Mouse (Mus musculus) forebrain, postnatal 0 days (tissue): Measurements from ENCODE around the gene Fut9. TPM values are rescaled to one million over a fixed set of nuclear protein-coding genes. Genes with fewer than 3 reads are reported as not detected.

Experiments
- ATAC-seq: fragments of 200-750 bp; cut with Nextera tagmentation; 2 replicates; pipeline ENCODE4 v1.8.0; 2017; ENCODE audit warnings: mild to moderate bottlenecking, moderate library complexity
- DNase-seq: peaks from one replicate; pipeline ENCODE4 v3.0.0-alpha.2; 2015
- H3K27ac ChIP-seq: fragments of 300-500 bp; sonication (generic); 2 replicates; pipeline ENCODE4 v1.5.1; 2014; ENCODE audit warnings: low read depth, mild to moderate bottlenecking, antibody characterized with exemption, low read length, moderate library complexity, mixed read lengths
- H3K27me3 ChIP-seq: fragments of 300-500 bp; sonication (generic); 2 replicates; pipeline ENCODE4 v1.6.1; 2014; ENCODE audit warnings: mild to moderate bottlenecking, low read length, mixed read lengths; ENCODE audit not compliant: insufficient read depth
- H3K36me3 ChIP-seq: fragments of 300-500 bp; sonication (generic); 2 replicates; pipeline ENCODE4 v1.6.1; 2014; ENCODE audit warnings: mild to moderate bottlenecking, moderate library complexity; ENCODE audit not compliant: insufficient read depth
- H3K4me1 ChIP-seq: fragments of 300-500 bp; sonication (generic); 2 replicates; pipeline ENCODE4 v1.6.1; 2014; ENCODE audit warnings: antibody characterized with exemption; ENCODE audit not compliant: insufficient read depth
- H3K4me2 ChIP-seq: fragments of 300-500 bp; sonication (generic); 2 replicates; pipeline ENCODE4 v1.6.1; 2014; ENCODE audit warnings: low read depth, mild to moderate bottlenecking, moderate library complexity
- H3K4me3 ChIP-seq: fragments of 300-500 bp; sonication (generic); 2 replicates; pipeline ENCODE4 v1.5.1; 2014; ENCODE audit warnings: low read depth, low read length, mixed read lengths
- H3K9ac ChIP-seq: fragments of 300-500 bp; sonication (generic); 2 replicates; pipeline ENCODE4 v1.6.1; 2014; ENCODE audit warnings: mild to moderate bottlenecking
- H3K9me3 ChIP-seq: fragments of 300-500 bp; sonication (generic); 2 replicates; pipeline ENCODE4 v1.6.1; 2016; ENCODE audit warnings: low read length
- CTCF ChIP-seq: sonication (generic); IDR thresholded peaks from 2 replicates; pipeline ENCODE4 v1.5.1; 2016; ENCODE audit warnings: antibody characterized with exemption, control low read depth, low read depth
- WGBS: fragments of 180-500 bp; shearing (Covaris S2); extraction: QIAGEN DNeasy Blood & Tissue Kit; methylation state at CpG from one replicate; pipeline ENCODE4 v1.1.7; 2014; 5-methylcytosine and 5-hydroxymethylcytosine counted together
- polyA plus RNA-seq: library from polyadenylated mRNA; unstranded; fragments of >200 nt; fragmentation: Nextera tagmentation; extraction: Ambion mirVana; gene quantifications from 2 replicates; pipeline ENCODE4 v1.2.1, GENCODE M21; 2015
- total RNA-seq: library from RNA; depleted of rRNA; stranded (reverse); fragments of >200 nt; gene quantifications from 2 replicates; pipeline ENCODE4 v1.2.3, GENCODE M21; 2014

Fut9 gene
- total and polyA plus RNA-seq, 2 experiments from 2014 or later: 19.3 to 46.6 TPM

- no peak for TF ChIP-seq CTCF
- Histone ChIP-seq H3K36me3 (no peaks in the 10 kb centered on the region), H3K4me1 (no peaks in the 10 kb centered on the region), H3K4me3 (no peak overlapping the region), H3K27me3 (no peaks in the 10 kb centered on the region), H3K9ac (no peak overlapping the region), H3K27ac (no peak overlapping the region; the same call in 1 of the 2 replicates), H3K4me2 (no peak overlapping the region), H3K9me3 (no peaks in the 10 kb centered on the region)
- ATAC-seq (no peak), DNase-seq (no peak)
- WGBS: 7% methylated on average over 1 of the region's 1 CpGs
Observed at GRCm38 (mm10) chr4:25627039-25627438, 173.0 kb downstream of the Fut9 start.

- no peak overlapping the region for H3K9ac ChIP-seq
- H3K4me3 ChIP-seq: no peak overlapping the region
- WGBS: 84% methylated on average over 2 of the region's 2 CpGs
- TF ChIP-seq CTCF: no peak
- H3K4me1 ChIP-seq: no peaks in the 10 kb centered on the region
- no peak for ATAC-seq
- no peak overlapping the region for H3K4me2 ChIP-seq
- no peak for DNase-seq
- H3K27me3 ChIP-seq: no peaks in the 10 kb centered on the region
- no peaks in the 10 kb centered on the region for H3K9me3 ChIP-seq
- H3K27ac ChIP-seq: no peak overlapping the region
- H3K36me3 ChIP-seq: peaks cover 7% of the 10 kb centered on the region; the same call in 1 of the 2 replicates
Observed at GRCm38 (mm10) chr4:25623176-25623575, 176.9 kb downstream of the Fut9 start.

- 80% methylated on average over 4 of the region's 4 CpGs for WGBS
- no peaks in the 10 kb centered on the region for H3K9me3 ChIP-seq
Observed at GRCm38 (mm10) chr4:25617301-25617700, 182.7 kb downstream of the Fut9 start.

GRCm38 (mm10) chr4:25613426-25613825 is 186.6 kb downstream of the Fut9 start:
- WGBS: 93% methylated on average over 5 of the region's 5 CpGs
- H3K27ac ChIP-seq: no peak overlapping the region
- no peak for TF ChIP-seq CTCF
- H3K4me1 ChIP-seq: no peaks in the 10 kb centered on the region; the same call in 1 of the 2 replicates
- H3K4me2 ChIP-seq: no peak overlapping the region
- no peak overlapping the region for H3K4me3 ChIP-seq
- ATAC-seq (no peak), DNase-seq (no peak)
- H3K9me3 ChIP-seq: no peaks in the 10 kb centered on the region
- H3K27me3 ChIP-seq: no peaks in the 10 kb centered on the region
- H3K9ac ChIP-seq: no peak overlapping the region
- H3K36me3 ChIP-seq: no peaks in the 10 kb centered on the region

More at GRCm38 (mm10) chr4:25617301-25617700, 182.7 kb downstream of the Fut9 start:
- H3K4me3 ChIP-seq: no peak overlapping the region
- TF ChIP-seq CTCF: no peak
- no peaks in the 10 kb centered on the region for H3K4me1 ChIP-seq
- no peak overlapping the region for H3K4me2 ChIP-seq
- no peak for DNase-seq
- no peak for ATAC-seq
- no peak overlapping the region for H3K9ac ChIP-seq
- H3K36me3 ChIP-seq: peaks cover 7% of the 10 kb centered on the region; the same call in 1 of the 2 replicates
- H3K27me3 ChIP-seq: no peaks in the 10 kb centered on the region
- H3K27ac ChIP-seq: no peak overlapping the region

- no peaks in the 10 kb centered on the region for H3K27me3 ChIP-seq
- H3K9ac ChIP-seq: no peak overlapping the region
- 25% methylated on average over 2 of the region's 2 CpGs for WGBS
- no peaks in the 10 kb centered on the region for H3K36me3 ChIP-seq
- H3K4me2 ChIP-seq: no peak overlapping the region
- no peak overlapping the region for H3K4me3 ChIP-seq
- no peak overlapping the region for H3K27ac ChIP-seq
- ATAC-seq (no peak), DNase-seq (no peak)
- H3K4me1 ChIP-seq: no peaks in the 10 kb centered on the region; the same call in 1 of the 2 replicates
- no peak for TF ChIP-seq CTCF
- H3K9me3 ChIP-seq: no peaks in the 10 kb centered on the region
Observed at GRCm38 (mm10) chr4:25610481-25610880, 189.6 kb downstream of the Fut9 start.

- WGBS: 59% methylated on average over 4 of the region's 4 CpGs
- Histone ChIP-seq H3K9me3 (no peaks in the 10 kb centered on the region), H3K4me2 (no peak overlapping the region), H3K9ac (no peak overlapping the region), H3K27ac (no peak overlapping the region), H3K4me1 (no peaks in the 10 kb centered on the region), H3K27me3 (no peaks in the 10 kb centered on the region), H3K4me3 (no peak overlapping the region), H3K36me3 (no peaks in the 10 kb centered on the region)
- no peak for TF ChIP-seq CTCF
- no peak for DNase-seq
- no peak for ATAC-seq
Observed at GRCm38 (mm10) chr4:25593218-25593617, 206.8 kb downstream of the Fut9 start.
